Mouse (Mus musculus): ENCODE measurements around the gene Cabp1. TPM values are rescaled to one million over a fixed set of nuclear protein-coding genes. Genes with fewer than 3 reads are reported as not detected.
A peak's percentile ranks its signal among the peaks of the same experiment; 100 is the strongest.

Gene Cabp1
- total RNA-seq (2021) = 100 to 1,000 TPM; 295 to 302 TPM

DNA sequence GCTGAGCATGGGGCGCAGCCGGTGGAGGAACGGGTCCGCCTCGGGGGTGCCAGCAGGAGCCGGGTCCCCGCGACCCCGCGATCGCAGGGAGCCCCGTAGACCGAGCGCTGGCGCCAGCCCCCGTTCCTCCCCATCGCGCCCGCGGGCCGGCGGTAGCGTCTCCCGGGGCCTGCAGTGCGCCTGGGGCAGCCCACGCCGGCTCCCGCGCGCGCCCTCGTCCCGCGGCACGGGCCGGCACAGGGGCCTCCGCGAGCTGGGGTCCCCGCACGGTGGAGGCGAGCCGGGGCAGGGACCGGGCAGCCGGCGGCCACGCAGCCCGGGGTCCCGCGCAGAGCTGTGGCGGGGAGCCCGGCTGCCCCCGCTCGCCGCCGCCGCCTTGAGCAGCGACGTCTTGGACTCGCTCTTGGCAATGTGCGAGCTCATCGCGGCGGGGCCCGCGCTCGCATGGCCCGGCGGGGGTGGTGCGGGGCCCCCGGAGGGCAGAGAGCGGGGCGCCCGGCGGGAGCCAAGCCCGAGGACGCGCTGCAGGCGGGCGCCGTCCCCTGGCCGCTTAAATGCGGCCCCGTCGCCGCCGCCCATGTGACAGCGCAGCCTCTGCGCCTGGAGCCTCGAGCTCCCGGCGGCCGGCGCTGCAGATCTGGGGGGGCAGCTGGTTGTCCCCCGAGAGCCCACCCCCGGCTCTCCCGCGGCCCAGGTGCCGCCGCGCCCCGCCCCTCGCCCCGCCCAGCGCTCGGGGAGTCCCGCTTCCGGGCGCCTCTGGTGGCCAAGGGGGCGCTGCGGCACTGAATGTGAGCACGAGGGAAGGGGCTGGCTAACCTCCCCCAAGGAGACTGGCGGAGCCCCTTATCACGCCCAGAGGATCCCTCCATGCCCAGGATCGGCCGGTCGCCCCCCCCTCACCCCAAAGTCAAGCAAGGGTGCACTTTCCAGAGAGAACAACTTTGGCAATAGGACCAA, at the start of gene Cabp1:
Cabp1 (minus strand) TSS at position 713 of the 957 bp plus-strand sequence.
- intact Hi-C loops (cut with DNase I) = no loop called here
- peak; percentile 69 to 74 for DNase-seq (ENCODE audit: low spot score in 2 of 2)

DNA sequence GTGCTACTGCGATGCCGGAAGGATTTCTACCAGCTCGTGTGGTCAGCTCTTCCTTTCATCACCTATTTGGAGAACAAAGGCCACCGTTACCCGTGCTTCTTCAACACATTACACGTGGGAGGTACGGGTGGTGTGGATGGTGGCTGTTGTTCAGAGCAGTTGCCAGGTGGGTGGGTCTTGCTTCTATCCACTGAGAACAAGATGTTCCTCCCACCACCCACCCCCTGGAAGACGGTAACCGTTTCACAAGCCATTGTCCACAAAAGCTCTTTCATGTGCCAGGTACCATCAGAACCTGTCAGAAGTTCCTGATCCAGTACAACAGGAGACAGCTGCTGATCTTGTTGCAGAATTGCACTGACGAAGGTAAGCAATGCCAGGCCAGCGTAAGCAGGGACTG, 46.0 kb upstream of the Cabp1 start:
- DNase-seq (ENCODE audit: low spot score in 2 of 2) = peak in 1 of 2 experiments; percentile 71

DNA sequence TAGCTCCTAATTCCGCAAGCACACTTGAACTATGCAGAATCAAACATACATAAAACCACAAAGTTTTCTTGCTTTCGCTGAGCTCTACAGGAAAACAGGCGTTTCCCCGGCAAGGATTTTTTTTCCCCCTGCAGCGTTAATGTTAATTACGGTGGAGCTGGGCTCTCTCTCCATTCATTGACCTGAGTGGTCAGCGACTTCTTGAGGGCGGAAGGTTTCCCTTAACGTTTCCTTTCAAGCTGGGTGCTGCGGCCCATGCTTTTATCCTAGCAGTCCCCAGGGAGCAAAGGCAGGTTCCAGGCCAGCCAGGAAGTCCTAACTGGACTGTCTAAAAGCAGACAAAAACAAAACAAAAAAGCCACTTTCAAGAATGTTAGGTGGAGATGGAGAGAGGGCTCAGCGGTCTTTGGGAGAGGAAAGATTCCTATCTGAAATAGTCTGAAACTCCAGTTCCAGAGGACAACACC, 44.6 kb upstream of the Cabp1 start:
- intact Hi-C loops (cut with DNase I) = no loop called here

More for the DNA sequence above, 46.0 kb upstream of the Cabp1 start:
- intact Hi-C loops (cut with DNase I) = no loop called here

DNA sequence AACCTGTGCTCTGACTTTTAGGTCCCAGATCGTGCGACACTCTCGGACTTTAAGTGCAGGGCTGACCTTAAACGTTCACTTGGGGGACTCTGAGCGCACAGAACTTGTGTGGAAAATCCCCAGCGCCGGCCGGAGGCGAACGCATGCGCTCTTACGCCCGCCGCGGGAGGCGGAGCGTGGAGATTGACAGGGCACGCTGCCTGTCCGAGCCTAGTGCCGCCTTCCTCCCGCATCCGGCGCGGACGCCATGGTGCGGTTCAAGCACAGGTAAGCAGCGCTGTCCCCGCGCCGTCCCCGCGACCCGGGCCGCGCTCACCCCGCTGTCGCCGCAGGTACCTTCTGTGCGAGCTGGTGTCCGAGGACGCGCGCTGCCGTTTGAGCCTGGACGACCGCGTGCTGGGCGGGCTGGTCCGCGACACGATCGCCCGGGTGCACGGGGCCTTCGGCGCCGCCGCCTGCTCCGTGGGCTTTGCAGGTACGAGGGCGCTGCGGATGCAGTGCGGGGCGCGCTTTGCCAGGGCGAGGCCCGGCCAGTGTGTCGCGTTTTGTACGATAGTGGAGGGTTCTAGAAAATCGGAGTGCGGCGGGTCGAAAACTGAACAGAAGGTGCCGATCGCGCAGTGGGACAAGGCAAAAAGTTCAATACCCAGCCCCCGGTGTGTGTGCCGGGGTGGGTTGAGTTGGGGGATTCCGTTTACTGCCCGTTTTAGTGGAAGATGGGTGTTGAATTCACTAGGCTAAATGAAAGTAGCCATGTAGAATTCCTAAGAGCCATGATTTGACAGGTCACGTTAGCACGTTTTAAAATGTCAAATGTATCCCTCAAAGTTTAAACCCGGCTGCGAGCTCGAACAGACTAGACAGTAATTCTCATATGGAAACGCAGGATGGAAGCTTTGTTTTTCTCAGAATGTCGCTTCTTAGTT, 43.9 kb upstream of the Cabp1 start:
- intact Hi-C loops (cut with DNase I) = loop anchor here (2.0 kb wide), 2 partner anchors 79 to 259 kb away; partner anchors contain the start of gene Mlec
- peak; percentile 92 to 95 for DNase-seq (ENCODE audit: low spot score in 2 of 2)

More for the DNA sequence above, 44.6 kb upstream of the Cabp1 start:
- no peak for DNase-seq (ENCODE audit: low spot score in 2 of 2)

DNA sequence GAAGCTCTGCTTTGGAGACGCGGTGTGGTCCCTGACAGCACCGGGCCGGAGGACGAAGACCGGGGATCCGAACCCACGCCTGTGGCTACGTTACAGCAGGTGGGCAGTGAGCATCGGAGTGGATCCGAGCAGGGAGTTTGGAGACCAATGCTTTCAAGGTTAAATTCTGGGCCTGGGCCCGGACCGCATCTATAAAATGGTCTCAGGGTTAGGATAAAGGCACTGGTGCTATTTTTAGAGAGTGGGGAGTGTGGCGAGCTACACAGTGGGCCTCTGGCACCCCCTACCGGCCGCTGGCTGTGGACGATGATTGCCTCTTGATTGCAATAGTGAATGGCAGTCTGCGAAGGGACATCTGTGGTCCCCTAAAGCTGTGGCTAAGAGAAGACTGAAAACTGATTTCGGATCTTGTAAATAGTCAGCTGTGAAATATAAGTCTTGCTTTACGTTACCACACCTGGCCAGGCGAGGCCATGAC, 41.6 kb upstream of the Cabp1 start, which contains the start of gene Pop5:
Pop5 (plus strand) TSS at position 51 of the 478 bp plus-strand sequence.
- intact Hi-C loops (cut with DNase I) = loop anchor here (1.0 to 2.0 kb wide), 5 partner anchors 29 to 257 kb away; partner anchors contain the start of gene Mlec
- DNase-seq (ENCODE audit: low spot score in 2 of 2) = peak; percentile 90 to 93

DNA sequence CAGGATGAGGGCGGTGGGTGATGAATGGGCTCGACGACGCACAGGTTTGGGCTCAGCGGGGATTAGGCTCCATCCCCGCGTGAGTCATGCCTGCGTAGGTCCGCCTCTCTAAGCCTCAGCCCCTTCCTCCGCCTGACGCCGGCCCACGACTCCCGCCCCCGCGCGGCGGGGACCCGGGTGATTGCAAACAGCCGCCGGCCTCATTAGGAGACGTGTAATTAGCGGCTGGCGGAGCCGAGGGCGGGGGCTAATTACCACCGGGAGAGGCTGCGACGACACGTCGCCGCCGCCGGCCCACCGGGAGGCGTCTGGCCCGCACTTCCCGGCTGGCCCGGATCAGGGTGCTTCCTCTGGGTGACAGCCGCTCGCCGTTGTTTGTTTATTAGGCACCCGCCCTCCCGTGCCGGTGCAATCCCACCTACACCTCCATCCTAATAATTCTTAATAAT, 41.2 kb upstream of the Cabp1 start:
- intact Hi-C loops (cut with DNase I) = loop anchor here (2.0 kb wide), 1 partner anchor 29 kb away; no protein-coding TSS in a partner anchor

DNA sequence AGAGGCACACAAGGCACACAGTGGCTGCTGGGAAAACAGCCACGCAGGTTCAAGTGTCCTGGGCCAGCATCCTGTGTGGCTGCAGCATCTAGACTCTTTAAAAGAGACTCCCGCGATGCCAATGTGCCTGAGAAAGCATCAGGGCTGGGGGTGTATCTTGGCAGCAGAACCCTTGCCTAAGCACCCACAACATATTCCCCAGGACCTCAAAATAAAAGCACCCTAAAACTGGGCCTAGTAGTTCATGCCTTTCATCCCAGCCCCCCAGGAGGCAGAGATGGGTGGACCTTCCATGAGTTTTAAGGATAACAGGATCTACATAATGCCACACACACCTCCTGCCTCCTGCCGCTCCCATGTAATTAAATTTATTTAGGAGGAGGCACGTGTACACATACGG, 40.3 kb upstream of the Cabp1 start:
- peak in 1 of 2 experiments; percentile 79 for DNase-seq (ENCODE audit: low spot score in 2 of 2)
- intact Hi-C loops (cut with DNase I) = loop anchor here (2.0 kb wide), 1 partner anchor 28 kb away; no protein-coding TSS in a partner anchor

More for the DNA sequence above, 41.2 kb upstream of the Cabp1 start:
- DNase-seq (ENCODE audit: low spot score in 2 of 2) = peak; percentile 77 to 80

DNA sequence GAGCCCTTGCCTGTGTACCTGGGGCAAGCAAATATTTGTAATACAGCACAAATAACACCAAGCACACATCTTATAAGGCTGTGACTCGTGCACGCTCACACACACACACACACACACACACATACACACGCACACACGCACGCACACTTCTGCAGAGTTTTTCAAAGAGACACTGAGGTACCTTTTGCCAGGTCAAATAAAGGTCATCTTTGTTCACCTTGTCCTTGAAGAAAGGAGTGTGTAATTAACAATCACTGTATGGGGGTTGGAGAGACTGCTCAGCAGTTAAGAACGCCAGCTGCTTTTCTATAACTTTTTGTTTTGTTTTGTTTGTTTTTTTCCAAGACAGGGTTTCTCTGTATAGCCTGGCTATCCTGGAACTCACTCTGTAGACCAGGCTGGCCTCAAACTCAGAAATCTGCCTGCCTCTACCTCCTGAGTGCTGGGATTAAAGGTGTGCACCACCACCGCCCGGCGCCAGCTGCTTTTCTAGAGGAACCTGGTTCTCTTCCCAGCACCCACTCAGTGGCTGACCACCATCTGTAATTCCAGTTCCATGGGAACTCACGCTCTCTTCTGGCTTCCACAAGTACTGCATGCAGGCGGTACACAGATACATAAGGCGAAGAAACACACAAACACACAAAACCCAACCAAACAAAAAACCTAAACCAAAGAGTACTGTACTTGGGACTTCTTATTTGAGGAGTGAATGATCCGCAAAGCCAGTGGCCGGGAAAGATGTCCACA, 39.0 kb upstream of the Cabp1 start:
- DNase-seq (ENCODE audit: low spot score in 2 of 2) = no peak
- intact Hi-C loops (cut with DNase I) = no loop called here

DNA sequence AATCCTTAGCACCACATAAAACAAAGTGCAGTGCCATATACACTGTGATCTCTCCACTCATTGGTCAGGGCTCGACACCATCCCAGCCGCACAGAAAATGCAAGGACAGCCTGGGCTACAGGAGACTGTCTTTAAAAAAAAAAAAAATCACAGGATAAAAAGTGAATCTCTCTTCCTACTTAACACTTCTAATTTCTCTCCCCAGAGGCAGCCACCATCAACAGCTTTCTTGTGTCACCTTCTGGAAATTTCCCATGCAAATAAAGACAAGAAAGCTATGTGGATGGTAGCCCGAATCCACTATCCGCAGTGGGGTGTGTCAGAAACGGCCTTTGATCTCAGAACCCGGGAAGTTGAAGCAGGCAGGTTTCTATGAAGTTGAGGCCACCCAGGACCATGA, 38.3 kb upstream of the Cabp1 start:
- intact Hi-C loops (cut with DNase I) = no loop called here
- DNase-seq (ENCODE audit: low spot score in 2 of 2) = peak in 1 of 2 experiments; percentile 76

DNA sequence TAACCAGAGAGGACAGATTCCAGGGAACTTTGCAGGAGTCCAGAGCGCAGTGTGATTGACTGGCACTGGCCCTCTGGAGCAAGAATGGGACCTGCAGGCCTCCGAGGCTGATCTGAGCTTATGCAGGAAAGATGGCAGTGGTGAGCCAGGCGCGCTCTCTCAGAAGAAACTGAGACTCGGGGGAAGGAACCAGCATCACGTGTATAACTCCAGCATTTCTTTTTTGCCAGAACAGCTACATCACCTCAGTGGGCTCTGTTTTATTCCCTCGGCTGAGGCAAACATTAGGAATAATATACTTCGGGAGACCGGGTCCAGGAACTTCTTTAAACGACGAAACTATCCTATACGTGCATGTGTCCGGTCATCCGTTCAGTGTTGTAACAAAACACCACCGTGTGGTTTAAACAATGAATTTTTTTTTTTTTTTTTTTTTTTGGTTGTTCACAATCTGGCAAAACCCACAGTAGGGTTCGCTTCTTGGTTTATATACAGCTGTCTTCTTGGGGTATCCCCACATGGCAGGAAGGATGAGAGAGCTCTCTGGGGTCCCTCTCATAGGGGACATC, 37.5 kb upstream of the Cabp1 start:
- intact Hi-C loops (cut with DNase I) = loop anchor here (2.0 kb wide), 1 partner anchor 17 kb away; no protein-coding TSS in a partner anchor
- no peak for DNase-seq (ENCODE audit: low spot score in 2 of 2)

DNA sequence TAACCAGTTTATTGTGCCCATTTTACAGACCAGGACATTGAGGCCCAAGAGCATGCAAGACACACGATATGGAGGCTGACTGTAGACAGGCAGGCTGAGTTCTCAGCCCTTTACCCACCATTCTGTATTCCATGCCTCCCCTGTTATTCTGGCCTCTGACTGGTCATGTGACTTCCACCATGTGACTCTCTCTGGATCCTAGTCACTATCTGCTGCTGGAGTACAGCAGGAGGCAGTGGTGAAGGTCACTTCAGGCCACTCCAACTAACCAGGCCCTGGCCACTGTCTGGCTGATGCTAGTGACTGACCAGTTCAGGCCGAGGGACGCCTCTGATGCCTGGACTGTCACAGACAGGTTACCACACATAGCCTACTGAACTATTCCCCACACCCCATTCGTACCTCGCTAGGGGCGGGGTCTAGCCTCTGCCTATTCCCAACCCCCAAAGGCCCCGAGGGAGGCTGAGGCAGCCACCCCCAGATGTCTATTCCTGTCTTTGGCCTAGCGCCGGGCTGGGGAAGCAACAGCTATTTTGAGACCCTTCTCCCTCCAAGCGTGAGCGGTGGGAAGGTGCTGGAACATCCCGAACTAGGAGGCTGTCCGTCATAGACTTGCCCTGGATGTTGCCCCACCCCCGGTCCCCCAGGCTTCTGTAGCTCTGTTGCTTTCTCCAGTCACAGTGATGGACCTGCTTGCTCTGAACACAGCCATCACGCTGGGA, 36.8 kb upstream of the Cabp1 start:
- DNase-seq (ENCODE audit: low spot score in 2 of 2) = peak; percentile 65 to 91
- intact Hi-C loops (cut with DNase I) = loop anchor here (2.0 kb wide), 1 partner anchor 16 kb away; no protein-coding TSS in a partner anchor

DNA sequence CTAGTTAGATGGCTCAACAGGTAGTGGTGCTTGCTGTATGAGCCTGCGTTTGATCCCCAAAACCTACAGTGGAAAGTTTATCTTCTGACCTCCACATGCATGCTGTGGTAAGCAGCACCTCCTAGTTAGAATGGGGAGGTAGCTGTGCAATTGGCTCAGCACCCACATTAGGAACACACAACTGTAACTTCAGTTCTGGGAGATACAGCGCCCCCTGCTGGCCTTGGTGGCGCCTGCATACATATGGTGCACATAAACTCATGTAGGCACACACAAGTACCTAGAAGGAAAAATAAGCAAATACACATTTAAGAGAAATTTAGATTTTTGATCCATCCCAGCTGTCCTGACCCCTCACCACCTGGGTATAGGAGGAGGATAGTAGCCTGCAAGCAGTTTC, 28.3 kb upstream of the Cabp1 start:
- intact Hi-C loops (cut with DNase I) = no loop called here
- DNase-seq (ENCODE audit: low spot score in 2 of 2) = no peak

DNA sequence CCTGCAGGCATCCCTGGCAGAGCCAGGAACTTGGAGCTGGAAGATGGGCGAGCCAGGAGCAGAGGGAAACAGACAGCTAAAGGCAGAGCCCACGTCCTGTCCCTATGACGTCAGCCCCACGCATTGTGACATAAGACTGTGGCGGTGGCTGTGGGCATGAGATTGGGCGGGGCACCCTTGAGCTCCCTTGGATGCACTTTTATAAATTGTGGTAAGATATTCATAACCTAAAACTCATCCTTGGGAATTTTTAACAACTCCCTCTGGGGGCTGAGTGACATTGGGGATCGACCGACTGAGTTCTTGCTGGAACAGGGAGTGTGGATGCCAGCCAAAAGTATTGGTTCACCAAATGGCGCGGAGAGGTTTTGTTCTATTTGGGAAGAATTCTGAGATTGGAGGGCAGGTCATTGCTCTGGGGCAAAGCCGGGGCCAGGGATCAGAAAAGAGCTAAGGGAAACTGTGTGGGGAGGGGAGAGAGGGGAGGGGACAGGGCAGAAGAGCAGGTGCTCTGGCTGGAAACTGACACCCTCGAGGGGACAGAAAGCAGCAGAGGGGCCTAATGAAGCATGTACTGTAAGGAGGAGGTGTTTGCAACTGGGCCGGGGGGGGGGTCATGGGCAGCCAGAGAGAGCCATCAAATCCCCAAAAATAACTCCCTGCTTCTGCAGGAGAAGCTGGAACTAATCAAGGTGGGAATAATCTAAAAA, 26.9 kb upstream of the Cabp1 start:
- intact Hi-C loops (cut with DNase I) = no loop called here
- DNase-seq (ENCODE audit: low spot score in 2 of 2) = peak; percentile 52 to 92

DNA sequence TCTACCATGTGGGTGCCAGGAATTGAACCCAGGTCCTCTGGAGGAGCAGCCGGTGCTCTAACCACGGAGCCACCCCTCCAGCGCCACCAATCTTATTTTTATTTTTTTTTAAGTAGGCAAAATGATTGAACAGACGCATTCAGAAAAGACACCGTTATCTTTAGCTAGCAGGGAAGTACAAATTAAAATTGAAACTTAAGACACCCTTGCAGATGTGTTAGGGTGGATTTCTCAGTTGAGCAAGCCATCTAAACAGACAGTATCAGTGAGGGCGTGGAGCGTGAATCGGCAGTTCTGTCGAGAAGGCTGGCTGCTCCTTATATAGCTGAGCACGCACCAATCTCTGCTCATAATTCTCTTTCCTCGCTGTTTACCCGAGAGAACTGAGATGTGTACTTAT, 23.8 kb upstream of the Cabp1 start:
- DNase-seq (ENCODE audit: low spot score in 2 of 2) = peak in 1 of 2 experiments; percentile 83
- intact Hi-C loops (cut with DNase I) = no loop called here

DNA sequence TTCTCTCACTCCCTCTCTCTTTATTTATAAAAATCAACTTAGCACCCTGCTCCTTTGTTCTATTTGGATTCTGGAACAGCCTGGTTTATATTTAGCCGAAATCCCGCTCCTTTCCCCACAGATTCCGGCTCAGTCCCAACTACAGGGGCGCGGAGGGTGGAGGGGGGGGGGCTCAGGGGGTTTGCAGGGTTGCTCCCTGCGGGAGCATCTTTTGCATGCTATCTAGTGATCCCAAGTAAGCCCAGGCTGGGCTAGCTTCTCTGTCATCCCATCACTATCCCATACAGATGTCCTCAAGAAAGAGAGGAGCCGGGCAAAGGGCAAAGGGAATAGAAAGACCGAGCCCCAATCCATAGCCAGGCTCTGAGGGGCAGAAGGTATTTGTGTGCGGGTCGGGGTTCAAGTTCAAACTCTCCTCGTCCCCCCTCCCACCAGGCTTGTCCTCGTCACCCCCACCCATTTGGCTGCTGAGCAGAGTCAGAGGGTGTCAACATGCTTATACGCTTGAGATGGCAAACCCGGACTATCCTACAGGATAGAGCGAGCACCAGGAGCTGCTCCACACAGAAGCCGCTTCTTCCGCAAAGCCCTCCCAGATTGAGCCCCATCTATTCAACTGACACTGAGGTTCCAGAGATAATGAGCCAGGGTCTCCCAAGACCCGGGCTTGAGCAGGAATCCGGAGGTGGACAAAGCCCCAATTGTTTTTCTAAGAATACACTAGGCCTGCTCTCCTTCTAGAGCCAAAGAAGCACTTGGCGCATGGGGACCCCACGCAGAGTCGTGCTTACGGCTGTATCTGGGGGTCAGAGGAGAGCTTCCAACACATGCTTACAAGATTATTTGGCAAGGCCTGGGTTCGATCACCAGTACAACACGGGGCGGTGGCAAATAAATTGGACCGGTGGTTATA, 21.3 kb upstream of the Cabp1 start:
- peak in 1 of 2 experiments; percentile 38 for DNase-seq (ENCODE audit: low spot score in 2 of 2)
- intact Hi-C loops (cut with DNase I) = loop anchor here (2.0 kb wide), 1 partner anchor 15 kb away; no protein-coding TSS in a partner anchor

DNA sequence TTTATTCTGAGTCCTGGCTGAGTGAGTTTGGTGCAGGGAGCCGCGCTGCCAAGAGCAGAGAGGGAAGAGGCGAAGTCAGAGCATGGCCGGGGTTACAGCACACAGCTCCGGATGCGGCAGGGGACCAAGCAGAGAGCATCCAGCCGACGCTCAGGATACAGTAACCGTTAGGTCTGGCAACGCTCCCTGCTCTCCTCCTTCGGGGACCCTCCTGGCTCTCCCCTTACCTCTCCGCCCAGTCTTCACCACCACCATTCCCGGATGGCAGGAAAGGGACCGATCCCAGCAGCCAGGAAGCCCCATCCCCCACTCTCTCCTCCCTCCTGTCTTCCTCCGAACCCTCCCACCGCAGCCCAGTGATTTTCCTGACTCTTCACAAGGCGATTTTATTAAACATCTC, 20.7 kb upstream of the Cabp1 start:
- intact Hi-C loops (cut with DNase I) = loop anchor here (2.0 kb wide), 1 partner anchor 16 kb away; no protein-coding TSS in a partner anchor
- peak; percentile 68 to 86 for DNase-seq (ENCODE audit: low spot score in 2 of 2)
